Mouse (Mus musculus): ENCODE results near the gene Gm14408. TPM values are rescaled to one million over a fixed set of nuclear protein-coding genes. Genes with fewer than 3 reads are reported as not detected.

Gm14408 gene
- total RNA-seq (2023; ENCODE audit: inconsistent age) = not detected in 4 replicates

GRCm38 (mm10) chr2:176830840-176831239 is at the start of gene Gm14408:
Gene Gm14408 (plus strand): TSS chr2:176831140.

GRCm38 (mm10) chr2:176798312-176798711 is 32.6 kb upstream of the Gm14408 start, which contains the start of gene Gm14295:
Gene Gm14295 (plus strand): TSS chr2:176798612.

Other genes starting within 250 kb of the Gm14408 start
- gene Gm14308, start 194.8 kb upstream of the Gm14408 start, total RNA-seq (2023; ENCODE audit: inconsistent age) = 0.81 to 3.1 TPM (median 2.5 TPM) in 3 of 4 replicates, not detected in the other
- 2.7 to 4.5 TPM (median 4.3 TPM) in 4 replicates for gene Zfp973, start 160.6 kb upstream of the Gm14408 start, total RNA-seq (2023; ENCODE audit: inconsistent age)
- 0.51 to 3.1 TPM (median 1.7 TPM) in 4 replicates for gene Gm14305, start 122.8 kb upstream of the Gm14408 start, total RNA-seq (2023; ENCODE audit: inconsistent age)
- 0.60 to 2.0 TPM (median 1.2 TPM) in 4 replicates for gene Gm14295, start 32.5 kb upstream of the Gm14408 start, total RNA-seq (2023; ENCODE audit: inconsistent age)
- 0.45 to 1.1 TPM (median 0.65 TPM) in 4 replicates for gene Gm14296, start 96.7 kb downstream of the Gm14408 start, total RNA-seq (2023; ENCODE audit: inconsistent age)
- 1.4 to 4.3 TPM (median 3.6 TPM) in 4 replicates for gene Gm14419, start 169.8 kb downstream of the Gm14408 start, total RNA-seq (2023; ENCODE audit: inconsistent age)
- not detected in 4 replicates for gene Gm14401, start 243.2 kb downstream of the Gm14408 start, total RNA-seq (2023; ENCODE audit: inconsistent age)

All from B cell, adult (primary cell).